Mouse (Mus musculus) embryonic facial prominence, embryonic 11.5 days (tissue): ENCODE measurements around the gene Cpa3. TPM values are rescaled to one million over a fixed set of nuclear protein-coding genes. Genes with fewer than 3 reads are reported as not detected.

Source experiments
- ATAC-seq: fragments of 200-750 bp; cut with Nextera tagmentation; replicated peaks from 2 replicates; pipeline ENCODE4 v1.8.0; 2017; ENCODE audit warnings: low read depth; ENCODE audit not compliant: insufficient number of reproducible peaks, low FRiP score, low TSS enrichment
- DNase-seq: peaks from one replicate; pipeline ENCODE4 v3.0.0-alpha.2; 2015; ENCODE audit warnings: low spot score
- H3K27ac ChIP-seq: fragments of 300-500 bp; sonication (generic); replicated peaks from 2 replicates; pipeline ENCODE4 v1.5.1; 2014; ENCODE audit warnings: mild to moderate bottlenecking, low read depth, low read length, control low read depth
- H3K27me3 ChIP-seq: fragments of 300-500 bp; sonication (generic); 2 replicates; pipeline ENCODE4 v1.6.1; 2014; ENCODE audit warnings: mild to moderate bottlenecking, low read length, moderate library complexity, mixed read lengths; ENCODE audit not compliant: control insufficient read depth, insufficient read depth
- H3K36me3 ChIP-seq: fragments of 300-500 bp; sonication (generic); replicated peaks from 2 replicates; pipeline ENCODE4 v1.6.1; 2014; ENCODE audit warnings: low read depth, mild to moderate bottlenecking, low read length, moderate library complexity, mixed read lengths; ENCODE audit not compliant: control insufficient read depth, insufficient read depth
- H3K4me1 ChIP-seq: fragments of 300-500 bp; sonication (generic); 2 replicates; pipeline ENCODE4 v1.6.1; 2014; ENCODE audit warnings: low read length, mixed read lengths; ENCODE audit not compliant: control insufficient read depth, insufficient read depth
- H3K4me2 ChIP-seq: fragments of 300-500 bp; sonication (generic); 2 replicates; pipeline ENCODE4 v1.6.1; 2014; ENCODE audit warnings: low read depth, mild to moderate bottlenecking, control low read depth, low read length, moderate library complexity
- H3K4me3 ChIP-seq: fragments of 300-500 bp; sonication (generic); 2 replicates; pipeline ENCODE4 v1.5.1; 2014; ENCODE audit warnings: low read depth, low read length, control low read depth
- H3K9ac ChIP-seq: fragments of 300-500 bp; sonication (generic); replicated peaks from 2 replicates; pipeline ENCODE4 v1.6.1; 2014; ENCODE audit warnings: mild to moderate bottlenecking, control low read depth, low read length
- H3K9me3 ChIP-seq: fragments of 300-500 bp; sonication (generic); replicated peaks from 2 replicates; pipeline ENCODE4 v1.6.1; 2016; ENCODE audit warnings: mild to moderate bottlenecking, low read length, inconsistent platforms, mixed read lengths; ENCODE audit not compliant: control insufficient read depth
- WGBS: fragments of 180-500 bp; shearing (Covaris S2); extraction: QIAGEN DNeasy Blood & Tissue Kit; methylation state at CpG from one replicate; pipeline ENCODE4 v1.1.7; 2014; 5-methylcytosine and 5-hydroxymethylcytosine counted together
- polyA plus RNA-seq: library from polyadenylated mRNA; unstranded; fragments of >200 nt; fragmentation: Nextera tagmentation; extraction: Ambion mirVana; gene quantifications from 2 replicates; pipeline ENCODE4 v1.2.1, GENCODE M21; 2014

Gene Cpa3
- polyA plus RNA-seq: 0.96 and 1.1 TPM in 2 replicates

- Histone ChIP-seq H3K27ac (no peak within 1 kb of the TSS), H3K4me1 (no peaks in the 10 kb centered on the region), H3K4me2 (no peak within 1 kb of the TSS), H3K4me3 (no peak within 1 kb of the TSS), H3K9ac (no peak within 1 kb of the TSS), H3K27me3 (no peaks in the 10 kb centered on the region), H3K36me3 (no peaks in the 10 kb centered on the region), H3K9me3 (no peaks in the 10 kb centered on the region)
- ATAC-seq: no peak
- WGBS: 80% methylated on average over 3 of the region's 3 CpGs
- no peak for DNase-seq
Observed at GRCm38 (mm10) chr3:20242050-20242449, at the start of gene Cpa3. TSS of gene Cpa3 (minus strand) at chr3:20242181.

DNA sequence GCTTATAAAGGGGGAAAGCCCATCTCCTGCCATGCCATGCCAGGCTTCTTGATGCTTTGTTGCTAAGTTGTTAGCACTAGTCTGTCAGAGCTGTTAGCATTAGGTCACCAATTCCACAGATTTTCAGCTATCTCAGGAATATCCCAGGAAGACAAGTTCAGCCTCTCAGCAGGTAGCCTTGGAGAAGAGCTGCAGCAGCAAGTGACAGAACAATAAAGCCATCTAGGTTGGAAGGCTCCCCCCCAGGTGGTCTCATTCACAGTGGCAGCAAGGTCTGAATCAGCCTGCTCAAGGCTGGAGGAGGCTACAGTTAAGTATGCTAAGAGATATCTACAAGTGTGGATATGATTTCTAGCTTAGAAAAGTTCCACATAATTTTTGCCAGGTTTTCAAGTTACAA lies 49.4 kb upstream of the Cpa3 start:
- H3K27me3 ChIP-seq: no peaks in the 10 kb centered on the region

DNA sequence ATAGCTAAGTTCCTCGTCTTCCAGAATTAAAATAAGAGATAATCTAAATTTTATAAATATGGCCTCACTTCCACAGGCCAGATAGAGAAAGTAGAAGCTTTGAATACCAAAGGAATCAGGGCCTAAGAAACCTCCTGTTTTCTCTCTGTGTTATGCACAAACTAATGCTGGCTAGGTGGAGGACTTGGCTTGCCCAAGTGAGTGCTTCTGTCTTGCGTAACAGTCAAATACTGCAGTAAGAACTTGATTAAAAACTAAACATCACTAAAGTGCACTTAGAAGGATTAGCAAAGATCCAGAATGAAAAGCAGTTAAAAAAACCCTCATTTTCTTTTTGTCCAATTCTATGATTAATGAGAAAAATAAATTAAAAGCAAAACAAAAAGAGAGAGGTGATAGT lies 46.8 kb upstream of the Cpa3 start:
- no peak overlapping the region for H3K4me2 ChIP-seq
- 85% methylated on average over 2 of the region's 2 CpGs for WGBS
- no peaks in the 10 kb centered on the region for H3K36me3 ChIP-seq
- H3K9me3 ChIP-seq: no peaks in the 10 kb centered on the region
- H3K27ac ChIP-seq: no peak overlapping the region
- ATAC-seq: no peak
- H3K4me1 ChIP-seq: no peaks in the 10 kb centered on the region
- H3K9ac ChIP-seq: no peak overlapping the region
- H3K4me3 ChIP-seq: no peak overlapping the region
- H3K27me3 ChIP-seq: no peaks in the 10 kb centered on the region
- DNase-seq: no peak

More for the DNA sequence above, 49.4 kb upstream of the Cpa3 start:
- H3K4me1 ChIP-seq: no peaks in the 10 kb centered on the region
- H3K27ac ChIP-seq: no peak overlapping the region
- DNase-seq (no peak), ATAC-seq (no peak)
- H3K4me3 ChIP-seq: no peak overlapping the region
- no peaks in the 10 kb centered on the region for H3K9me3 ChIP-seq
- no peak overlapping the region for H3K4me2 ChIP-seq
- H3K36me3 ChIP-seq: no peaks in the 10 kb centered on the region
- no peak overlapping the region for H3K9ac ChIP-seq

- H3K4me2 ChIP-seq: no peak overlapping the region
- no peaks in the 10 kb centered on the region for H3K27me3 ChIP-seq
- WGBS: 57% methylated on average over 1 of the region's 1 CpGs
- DNase-seq (no peak), ATAC-seq (no peak)
- no peaks in the 10 kb centered on the region for H3K9me3 ChIP-seq
- no peak overlapping the region for H3K27ac ChIP-seq
- no peak overlapping the region for H3K9ac ChIP-seq
- H3K4me1 ChIP-seq: no peaks in the 10 kb centered on the region
- no peaks in the 10 kb centered on the region for H3K36me3 ChIP-seq
- no peak overlapping the region for H3K4me3 ChIP-seq
Observed at GRCm38 (mm10) chr3:20281796-20282195, 39.8 kb upstream of the Cpa3 start.

DNA sequence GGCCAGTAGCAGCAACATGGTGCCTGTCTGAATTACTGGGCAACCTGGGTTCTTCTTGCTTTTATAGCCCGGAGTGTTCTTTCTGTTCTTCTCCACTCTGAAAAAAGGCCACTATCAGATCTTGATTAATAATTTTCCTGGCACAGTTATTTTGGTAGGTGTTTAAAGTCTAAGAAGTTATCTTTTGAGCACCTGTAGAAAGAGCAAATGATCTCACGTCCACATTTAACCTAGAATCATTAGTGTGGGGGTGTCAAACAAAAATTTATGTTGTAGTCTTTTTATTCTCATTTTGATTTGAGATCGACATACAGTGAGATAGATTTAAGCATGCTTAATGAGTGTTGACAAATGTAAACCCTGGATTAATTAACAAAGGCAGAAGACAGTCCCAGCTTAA lies 33.7 kb upstream of the Cpa3 start, which contains the start of gene Cpb1:
Gene Cpb1 (minus strand): TSS at position 101 of the 400 bp plus-strand sequence.
- H3K9me3 ChIP-seq: no peaks in the 10 kb centered on the region
- H3K27ac ChIP-seq: no peak within 1 kb of the TSS
- H3K36me3 ChIP-seq: no peaks in the 10 kb centered on the region
- no peak within 1 kb of the TSS for H3K4me3 ChIP-seq
- H3K4me1 ChIP-seq: no peaks in the 10 kb centered on the region
- no peak for DNase-seq
- WGBS: 86% methylated on average over 3 of the region's 3 CpGs
- H3K9ac ChIP-seq: no peak within 1 kb of the TSS
- no peak for ATAC-seq
- H3K4me2 ChIP-seq: no peak within 1 kb of the TSS
- no peaks in the 10 kb centered on the region for H3K27me3 ChIP-seq

DNA sequence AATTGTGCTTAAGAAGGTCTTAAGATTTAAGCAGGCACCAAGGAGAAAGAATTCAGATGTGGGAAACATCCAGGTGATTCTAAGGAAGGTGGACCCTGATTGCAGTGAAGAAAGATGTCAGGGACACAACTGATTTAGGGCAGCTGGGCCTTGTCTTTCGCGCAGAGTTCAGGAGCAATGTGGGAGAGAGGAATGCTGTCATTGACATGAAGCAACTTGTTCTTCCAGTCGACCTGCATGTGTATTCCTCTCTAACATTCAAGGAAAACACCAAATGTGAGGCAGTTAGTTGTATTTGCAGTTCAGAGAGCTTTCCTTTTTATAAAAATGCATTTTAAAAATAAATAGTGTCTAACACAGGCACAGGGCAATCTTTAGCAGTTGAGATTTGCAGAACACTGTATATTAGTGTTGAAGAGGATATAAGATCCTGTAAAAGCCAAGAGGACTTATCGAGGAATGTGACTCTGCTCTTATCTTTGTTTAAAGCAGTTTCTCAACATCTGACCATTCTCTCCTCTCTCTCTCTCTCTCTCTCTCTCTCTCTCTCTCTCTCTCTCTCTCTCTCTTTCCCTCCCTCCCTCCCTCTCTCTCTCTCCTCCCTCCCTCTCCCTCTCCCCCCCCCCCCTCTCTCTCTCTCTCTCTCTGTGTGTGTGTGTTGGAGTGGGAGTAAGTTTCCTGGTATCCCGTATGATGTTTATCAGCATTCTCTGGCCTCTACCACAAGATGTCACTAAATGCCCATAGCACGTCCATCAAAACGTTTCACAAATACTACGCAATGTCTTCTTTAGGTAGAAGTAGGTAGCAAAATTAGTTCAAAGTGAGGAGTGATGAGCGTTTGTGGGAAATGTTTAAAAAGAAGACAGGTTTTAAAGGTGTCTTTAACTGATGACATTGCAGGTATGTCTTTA lies 12.8 kb upstream of the Cpa3 start:
- H3K9me3 ChIP-seq: no peaks in the 10 kb centered on the region
- no peak overlapping the region for H3K4me3 ChIP-seq
- H3K36me3 ChIP-seq: no peaks in the 10 kb centered on the region
- no peak for ATAC-seq
- H3K9ac ChIP-seq: no peak overlapping the region
- H3K4me1 ChIP-seq: no peaks in the 10 kb centered on the region
- H3K27ac ChIP-seq: no peak overlapping the region
- peak; percentile 28 for DNase-seq
- H3K4me2 ChIP-seq: no peak overlapping the region
- no peaks in the 10 kb centered on the region for H3K27me3 ChIP-seq
- WGBS: 43% methylated on average over 9 of the region's 9 CpGs

DNA sequence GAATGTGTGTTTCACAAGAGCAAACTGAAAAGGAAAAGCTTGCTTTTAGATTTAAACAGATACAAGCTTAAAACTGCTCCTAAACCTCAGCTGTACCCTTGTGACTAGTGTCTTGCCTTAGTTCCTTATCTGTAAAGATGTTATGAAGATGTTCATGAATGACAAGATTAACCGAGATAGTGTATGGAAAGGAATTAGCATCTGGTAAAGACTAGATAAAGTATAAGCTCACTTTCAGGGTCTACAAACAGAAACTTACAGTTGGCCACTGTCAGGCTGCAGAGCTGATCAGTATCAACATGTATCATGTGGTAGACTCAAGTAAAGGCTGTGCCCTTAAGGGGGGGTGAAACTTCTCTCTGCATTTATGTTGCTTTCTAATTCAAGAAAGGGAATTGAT lies 1.9 kb upstream of the Cpa3 start:
- Histone ChIP-seq H3K27me3 (no peaks in the 10 kb centered on the region), H3K4me2 (no peak overlapping the region), H3K4me3 (no peak overlapping the region), H3K9ac (no peak overlapping the region), H3K9me3 (no peaks in the 10 kb centered on the region), H3K36me3 (no peaks in the 10 kb centered on the region), H3K4me1 (no peaks in the 10 kb centered on the region), H3K27ac (no peak overlapping the region)
- WGBS: 95% methylated on average over 1 of the region's 1 CpGs
- DNase-seq: no peak
- no peak for ATAC-seq

DNA sequence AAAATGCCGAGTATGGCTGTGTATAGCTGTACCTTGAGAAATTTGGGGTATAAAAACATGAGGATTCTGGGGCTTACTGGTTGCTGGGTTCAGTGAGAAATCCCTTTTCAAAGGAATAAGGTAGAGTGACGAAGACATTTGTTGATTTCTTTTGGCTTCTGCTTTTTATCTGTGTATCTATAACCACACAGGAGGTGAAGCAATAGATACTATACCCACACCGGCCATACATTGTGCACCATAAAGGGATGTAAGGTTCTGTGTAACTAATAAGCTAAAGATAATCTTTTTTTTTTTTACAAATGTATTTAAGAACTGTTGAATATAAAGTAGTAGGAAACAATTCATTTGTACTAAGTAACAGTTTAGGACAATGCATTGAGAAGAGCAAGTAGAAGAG lies 2.2 kb downstream of the Cpa3 start:
- ATAC-seq (no peak), DNase-seq (no peak)
- no peaks in the 10 kb centered on the region for H3K36me3 ChIP-seq
- 76% methylated on average over 3 of the region's 3 CpGs for WGBS
- H3K4me1 ChIP-seq: no peaks in the 10 kb centered on the region
- no peak overlapping the region for H3K4me3 ChIP-seq
- no peaks in the 10 kb centered on the region for H3K27me3 ChIP-seq
- H3K9ac ChIP-seq: no peak overlapping the region
- H3K9me3 ChIP-seq: no peaks in the 10 kb centered on the region
- H3K4me2 ChIP-seq: no peak overlapping the region
- no peak overlapping the region for H3K27ac ChIP-seq
